Mouse (Mus musculus) cortical plate, adult 2 months (tissue): Measurements from ENCODE around the gene Syngr1. TPM values are rescaled to one million over a fixed set of nuclear protein-coding genes. Genes with fewer than 3 reads are reported as not detected.
A peak's percentile ranks its signal among the peaks of the same experiment; 100 is the strongest.

Experiments
- H3K27ac ChIP-seq: fragments of 200-500 bp; 2 replicates; pipeline ENCODE4 v1.5.1; 2012; ENCODE audit warnings: low read length, control low read depth, inconsistent platforms; ENCODE audit not compliant: insufficient read depth
- H3K4me1 ChIP-seq: fragments of 200-500 bp; 2 replicates; pipeline ENCODE4 v1.6.1; 2011; ENCODE audit warnings: low read length; ENCODE audit not compliant: control insufficient read depth, insufficient read depth
- H3K4me3 ChIP-seq: fragments of 200-500 bp; 2 replicates; pipeline ENCODE4 v1.5.1; 2011; ENCODE audit warnings: mild to moderate bottlenecking, low read length, control low read depth; ENCODE audit not compliant: insufficient read depth
- CTCF ChIP-seq: fragments of 200-500 bp; IDR thresholded peaks from 2 replicates; pipeline ENCODE4 v1.5.1; 2011; ENCODE audit warnings: mild to moderate bottlenecking, control low read depth, low read length; ENCODE audit not compliant: insufficient read depth; ENCODE audit errors: extremely low read depth
- POLR2A ChIP-seq: fragments of 200-500 bp; IDR thresholded peaks from 2 replicates; pipeline ENCODE4 v1.6.1; 2011; ENCODE audit warnings: mild to moderate bottlenecking, low read length, control low read depth; ENCODE audit not compliant: insufficient read depth; ENCODE audit errors: extremely low read depth
- polyA plus RNA-seq: library from polyadenylated mRNA; depleted of rRNA; stranded (reverse); fragments of >200 nt; gene quantifications from 2 replicates; pipeline ENCODE4 v1.2.3, GENCODE M21; 2012

The Syngr1 gene
- polyA plus RNA-seq, 1 experiment = 372 TPM

GRCm38 (mm10) chr15:80096946-80097881 is 6.1 kb downstream of the Syngr1 start:
- Histone ChIP-seq H3K4me3 (no peak overlapping the region), H3K27ac (peak overlapping the region; percentile 55; the same call in 1 of the 2 replicates), H3K4me1 (peaks cover 18% of the 10 kb centered on the region)
- TF ChIP-seq POLR2A = no peak
- TF ChIP-seq CTCF = no peak

DNA sequence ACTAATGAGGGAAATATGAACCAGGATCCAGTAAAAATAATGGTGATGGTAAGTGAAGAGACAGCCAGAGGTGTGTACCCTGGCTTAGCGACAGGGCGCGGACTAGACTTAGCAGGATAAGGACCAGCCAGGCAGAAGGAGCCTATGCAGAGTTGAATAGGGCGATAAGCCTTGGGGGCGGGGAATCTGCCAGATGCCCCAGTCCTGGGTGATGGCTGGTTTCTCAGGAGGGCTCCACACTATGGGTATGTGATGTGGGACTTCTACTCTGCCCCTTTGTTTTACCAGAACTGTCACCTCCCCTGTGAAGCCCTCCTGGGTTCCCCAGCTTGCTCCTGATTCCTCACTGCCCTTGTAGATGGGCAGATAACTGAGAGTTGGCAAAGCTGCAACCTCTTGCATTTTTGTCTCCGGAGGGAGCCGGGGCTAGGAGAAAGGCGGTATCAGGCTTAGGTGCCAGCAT is 6.9 kb downstream of the Syngr1 start:
- Histone ChIP-seq H3K4me1 (peaks cover 19% of the 10 kb centered on the region), H3K27ac (peak overlapping the region; percentile 52), H3K4me3 (no peak overlapping the region)
- TF ChIP-seq POLR2A (no peak), CTCF (no peak)

DNA sequence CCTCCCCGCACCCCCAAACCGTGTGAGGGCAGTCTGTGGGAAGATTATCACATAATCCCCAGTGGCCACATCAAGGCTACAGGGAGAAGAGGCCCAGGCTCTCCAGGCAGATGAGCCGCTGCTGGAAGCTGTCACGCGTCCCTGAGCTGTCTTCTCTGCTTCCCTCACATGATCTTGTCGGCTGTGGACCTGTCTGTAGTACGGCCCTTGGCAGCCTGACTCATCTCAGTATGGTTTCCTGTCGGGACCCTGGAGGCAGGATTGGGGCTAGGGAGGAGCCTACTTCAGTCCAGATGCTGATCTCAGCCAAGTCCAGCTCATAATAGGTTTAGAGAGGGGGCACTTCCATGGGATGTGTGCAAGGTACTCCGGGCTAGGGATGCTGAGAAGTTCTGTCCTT is 7.7 kb downstream of the Syngr1 start:
- Histone ChIP-seq H3K4me1 (peaks cover 19% of the 10 kb centered on the region), H3K4me3 (no peak overlapping the region), H3K27ac (peak overlapping the region; percentile 41)
- TF ChIP-seq CTCF (no peak), POLR2A (no peak)

DNA sequence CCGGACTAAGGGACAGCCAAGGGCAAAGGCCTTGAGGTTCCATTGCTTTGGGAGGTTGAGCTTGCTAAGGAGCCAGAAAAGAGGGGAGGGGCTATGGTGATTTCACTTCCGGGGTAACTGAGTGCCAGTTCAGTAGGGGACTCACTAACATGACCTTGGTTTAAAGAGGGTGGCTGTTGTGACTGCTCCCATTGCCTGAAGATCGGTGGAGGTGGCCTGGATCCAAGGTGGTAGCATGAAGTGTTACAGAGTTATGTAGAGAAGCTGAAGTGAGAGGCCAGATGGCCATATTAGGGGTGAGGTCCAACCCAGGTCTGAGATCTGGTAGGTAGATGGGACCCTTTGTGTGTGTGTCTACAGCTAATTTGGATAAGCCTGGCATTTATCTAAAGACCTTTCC is 8.3 kb downstream of the Syngr1 start:
- 0 out of 2 replicates have a peak overlapping the region, but pooled peaks have one; percentile 38 for H3K27ac ChIP-seq
- peaks cover 19% of the 10 kb centered on the region for H3K4me1 ChIP-seq
- TF ChIP-seq POLR2A = no peak
- no peak overlapping the region for H3K4me3 ChIP-seq

DNA sequence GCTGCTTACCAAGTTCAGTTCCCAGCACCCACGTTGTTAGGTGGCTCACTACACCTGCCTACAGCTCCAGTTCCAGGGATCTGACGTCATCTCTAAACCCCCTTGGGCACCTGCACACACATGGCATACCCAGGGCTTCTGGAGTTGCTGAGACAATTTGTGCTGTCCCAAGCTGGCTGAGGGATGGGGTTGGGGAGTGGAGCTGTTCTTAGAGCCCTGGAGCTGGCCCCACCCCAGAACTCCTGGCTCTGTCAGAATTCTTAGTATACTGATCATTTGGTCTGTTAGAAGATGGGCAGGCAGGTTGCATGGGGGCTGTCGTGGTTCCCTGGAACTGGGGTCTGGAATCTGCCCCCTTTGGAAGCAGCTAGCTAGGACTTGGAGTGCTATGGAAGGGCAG is 9.1 kb downstream of the Syngr1 start:
- Histone ChIP-seq H3K4me1 (peaks cover 21% of the 10 kb centered on the region), H3K27ac (0 out of 2 replicates have a peak overlapping the region, but pooled peaks have one; percentile 35), H3K4me3 (no peak overlapping the region)
- TF ChIP-seq CTCF = no peak
- no peak for TF ChIP-seq POLR2A

DNA sequence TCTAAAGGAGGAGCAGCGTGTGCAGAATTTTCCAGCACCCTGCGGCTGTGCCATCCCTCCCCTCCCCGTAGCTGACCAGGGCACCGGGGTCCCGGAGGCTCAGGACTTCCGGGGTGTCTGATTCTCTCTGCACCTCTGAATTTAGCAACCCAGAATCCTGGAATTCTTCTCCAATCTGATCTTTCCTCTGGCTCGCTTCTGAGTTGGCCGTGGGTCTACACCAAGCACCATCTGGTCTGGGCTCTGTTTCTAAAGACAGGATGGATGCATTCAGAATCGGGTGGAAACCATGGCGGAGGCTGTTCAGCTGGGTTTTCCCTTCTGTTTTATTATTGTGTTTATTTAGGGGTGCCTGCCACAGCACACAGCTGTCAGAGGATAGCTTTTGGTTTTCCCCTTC is 9.7 kb downstream of the Syngr1 start:
- TF ChIP-seq CTCF (no peak), POLR2A (no peak)
- H3K4me3 ChIP-seq = no peak overlapping the region
- peak overlapping the region; percentile 55 for H3K27ac ChIP-seq
- peaks cover 21% of the 10 kb centered on the region for H3K4me1 ChIP-seq

- Histone ChIP-seq H3K4me3 (no peak overlapping the region), H3K4me1 (peaks cover 17% of the 10 kb centered on the region)
Observed at GRCm38 (mm10) chr15:80101503-80101902, 10.4 kb downstream of the Syngr1 start.

GRCm38 (mm10) chr15:80102495-80102894 is 11.4 kb downstream of the Syngr1 start:
- Histone ChIP-seq H3K27ac (no peak overlapping the region), H3K4me3 (no peak overlapping the region), H3K4me1 (peaks cover 17% of the 10 kb centered on the region)
- TF ChIP-seq POLR2A = no peak
- no peak for TF ChIP-seq CTCF

More at GRCm38 (mm10) chr15:80101503-80101902, 10.4 kb downstream of the Syngr1 start:
- H3K27ac ChIP-seq = peak overlapping the region; percentile 55
- TF ChIP-seq POLR2A (no peak), CTCF (no peak)

GRCm38 (mm10) chr15:80105490-80106410 is 14.6 kb downstream of the Syngr1 start:
- Histone ChIP-seq H3K4me3 (no peak overlapping the region), H3K27ac (no peak overlapping the region), H3K4me1 (peaks cover 8% of the 10 kb centered on the region)
- TF ChIP-seq CTCF (no peak), POLR2A (no peak)

DNA sequence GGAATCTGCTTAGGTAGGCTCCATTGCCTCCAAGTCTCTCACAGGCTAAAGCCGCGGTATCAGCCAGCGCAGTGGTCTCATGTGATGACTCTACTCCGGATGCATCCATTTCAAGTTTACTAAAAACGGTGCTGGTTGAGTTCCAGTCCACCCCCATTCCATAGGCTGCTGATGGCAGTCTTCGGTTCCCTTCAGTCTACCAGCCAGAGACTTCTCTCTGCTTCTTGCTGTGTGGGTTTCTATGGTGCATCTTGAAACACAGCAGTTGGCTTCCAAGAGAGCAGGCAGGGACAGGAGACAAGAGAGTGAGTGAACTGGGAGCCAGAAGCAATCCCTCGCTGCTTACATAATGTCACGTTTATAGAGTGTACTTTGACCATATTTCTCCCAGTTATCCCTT is 16.0 kb downstream of the Syngr1 start:
- Histone ChIP-seq H3K27ac (peak overlapping the region; percentile 51; the same call in 1 of the 2 replicates), H3K4me3 (no peak overlapping the region), H3K4me1 (peaks cover 6% of the 10 kb centered on the region)
- TF ChIP-seq CTCF (no peak), POLR2A (no peak)
